Mouse (Mus musculus) stomach, embryonic 16.5 days (tissue): ENCODE data around the gene Ets2. TPM values are rescaled to one million over a fixed set of nuclear protein-coding genes. Genes with fewer than 3 reads are reported as not detected.

Source experiments
- ATAC-seq: fragments of 200-750 bp; cut with Nextera tagmentation; 2 replicates; pipeline ENCODE4 v1.8.0; 2017; ENCODE audit warnings: moderate number of reproducible peaks, moderate TSS enrichment; ENCODE audit not compliant: insufficient read depth, low FRiP score
- H3K27ac ChIP-seq: fragments of 300-500 bp; sonication (generic); 2 replicates; pipeline ENCODE4 v1.5.1; 2014; ENCODE audit warnings: low read length
- H3K27me3 ChIP-seq: fragments of 300-500 bp; sonication (generic); 2 replicates; pipeline ENCODE4 v1.6.1; 2014; ENCODE audit warnings: low read length, control low read depth, mixed read lengths; ENCODE audit not compliant: control insufficient read depth, insufficient read depth
- H3K36me3 ChIP-seq: fragments of 300-500 bp; sonication (generic); 2 replicates; pipeline ENCODE4 v1.6.1; 2014; ENCODE audit warnings: low read length; ENCODE audit not compliant: control insufficient read depth, insufficient read depth
- H3K4me1 ChIP-seq: fragments of 300-500 bp; sonication (generic); 2 replicates; pipeline ENCODE4 v1.6.1; 2014; ENCODE audit warnings: low read length, control low read depth, mixed read lengths; ENCODE audit not compliant: control insufficient read depth, insufficient read depth
- H3K4me2 ChIP-seq: fragments of 300-500 bp; sonication (generic); 2 replicates; pipeline ENCODE4 v1.6.1; 2014; ENCODE audit warnings: low read depth, low read length, mixed read lengths
- H3K4me3 ChIP-seq: fragments of 300-500 bp; sonication (generic); replicated peaks from 2 replicates; pipeline ENCODE4 v1.5.1; 2014; ENCODE audit warnings: mild to moderate bottlenecking, low read length
- H3K9ac ChIP-seq: fragments of 300-500 bp; sonication (generic); 2 replicates; pipeline ENCODE4 v1.6.1; 2014; ENCODE audit warnings: low read length
- H3K9me3 ChIP-seq: fragments of 300-500 bp; sonication (generic); replicated peaks from 2 replicates; pipeline ENCODE4 v1.6.1; 2016; ENCODE audit warnings: low read length, control low read depth; ENCODE audit not compliant: control insufficient read depth
- WGBS: fragments of 180-500 bp; shearing (Covaris S2); extraction: QIAGEN DNeasy Blood & Tissue Kit; methylation state at CpG from one replicate; pipeline ENCODE4 v1.1.7; 2014; 5-methylcytosine and 5-hydroxymethylcytosine counted together
- polyA plus RNA-seq: library from polyadenylated mRNA; unstranded; fragments of >200 nt; fragmentation: Nextera tagmentation; extraction: Ambion mirVana; gene quantifications from 2 replicates; pipeline ENCODE4 v1.2.1, GENCODE M21; 2015

The Ets2 gene
- polyA plus RNA-seq, 1 experiment from 2014 or later, result 59.8 TPM

DNA sequence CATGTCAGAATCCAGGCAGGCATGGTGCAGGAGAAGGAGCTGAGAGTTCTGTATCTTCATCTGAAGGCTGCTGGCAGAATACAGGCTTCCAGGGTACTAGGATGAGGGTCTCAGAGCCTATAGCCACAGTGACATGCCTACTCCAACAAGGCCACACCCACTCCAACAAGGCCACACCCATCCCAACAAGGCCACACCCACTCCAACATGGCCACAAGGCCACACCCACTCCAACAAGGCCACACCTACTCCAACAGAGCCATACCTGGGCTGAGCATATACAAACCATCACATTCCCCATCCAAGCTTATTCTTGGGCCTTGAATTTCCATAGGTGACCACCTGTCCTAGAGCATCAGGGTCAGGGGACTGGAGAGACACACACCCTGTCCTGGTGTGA, 34.2 kb downstream of the Ets2 start:
- Histone ChIP-seq H3K9ac (no peak overlapping the region), H3K4me1 (peaks cover 4% of the 10 kb centered on the region), H3K36me3 (no peaks in the 10 kb centered on the region), H3K4me3 (no peak overlapping the region), H3K9me3 (no peaks in the 10 kb centered on the region), H3K27me3 (no peaks in the 10 kb centered on the region), H3K27ac (no peak overlapping the region), H3K4me2 (no peak overlapping the region)
- no peak for ATAC-seq

DNA sequence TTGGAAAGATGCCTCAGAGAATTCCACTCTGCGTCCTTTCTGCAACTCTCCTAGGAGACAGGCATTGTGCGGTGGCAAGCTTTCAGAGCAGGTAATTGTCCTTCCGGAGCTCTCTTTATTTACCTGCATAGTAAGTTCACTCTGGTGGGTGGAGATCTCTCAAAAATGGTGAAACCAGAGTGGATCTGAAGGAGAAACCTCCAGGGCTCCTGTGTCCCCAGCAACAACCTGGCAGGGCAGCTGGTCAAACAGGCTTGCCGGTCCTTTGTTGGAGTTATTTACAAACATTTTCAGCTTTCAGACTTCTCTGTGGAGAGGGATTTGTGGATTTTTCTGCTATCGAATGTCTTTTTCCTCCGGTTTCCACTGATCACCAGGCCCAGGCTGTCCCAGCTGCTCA, 34.6 kb downstream of the Ets2 start:
- peaks cover 8% of the 10 kb centered on the region for H3K4me1 ChIP-seq
- no peak overlapping the region for H3K9ac ChIP-seq
- 59% methylated on average over 6 of the region's 6 CpGs for WGBS
- ATAC-seq, result no peak
- H3K4me3 ChIP-seq, result no peak overlapping the region
- no peak overlapping the region for H3K4me2 ChIP-seq
- H3K27ac ChIP-seq, result no peak overlapping the region
- no peaks in the 10 kb centered on the region for H3K36me3 ChIP-seq
- H3K9me3 ChIP-seq, result no peaks in the 10 kb centered on the region
- no peaks in the 10 kb centered on the region for H3K27me3 ChIP-seq

DNA sequence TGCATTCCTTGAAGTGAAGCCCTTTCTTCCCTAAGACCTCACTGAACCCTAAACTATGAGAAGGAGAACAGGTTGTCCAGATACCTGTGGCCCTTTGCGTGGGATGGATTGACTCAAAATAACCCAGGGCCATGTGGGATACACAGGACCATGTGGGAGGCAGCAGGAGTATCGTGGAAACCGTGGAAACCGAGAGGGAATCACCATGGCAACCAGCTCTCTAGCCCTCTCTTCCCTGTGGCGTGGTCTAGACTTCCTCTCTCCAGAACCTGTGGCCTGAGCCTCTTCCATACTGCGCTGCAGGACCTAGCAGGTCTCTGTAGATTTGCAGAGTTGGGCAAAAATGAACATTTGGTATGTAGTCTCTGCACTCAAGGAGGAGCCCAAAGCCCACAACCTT, 37.6 kb downstream of the Ets2 start:
- 78% methylated on average over 6 of the region's 6 CpGs for WGBS
- peaks cover 21% of the 10 kb centered on the region for H3K4me1 ChIP-seq
- no peaks in the 10 kb centered on the region for H3K9me3 ChIP-seq
- no peak overlapping the region for H3K9ac ChIP-seq
- H3K36me3 ChIP-seq, result no peaks in the 10 kb centered on the region
- H3K4me3 ChIP-seq, result no peak overlapping the region
- no peak overlapping the region for H3K27ac ChIP-seq
- H3K4me2 ChIP-seq, result no peak overlapping the region
- no peaks in the 10 kb centered on the region for H3K27me3 ChIP-seq
- no peak for ATAC-seq

DNA sequence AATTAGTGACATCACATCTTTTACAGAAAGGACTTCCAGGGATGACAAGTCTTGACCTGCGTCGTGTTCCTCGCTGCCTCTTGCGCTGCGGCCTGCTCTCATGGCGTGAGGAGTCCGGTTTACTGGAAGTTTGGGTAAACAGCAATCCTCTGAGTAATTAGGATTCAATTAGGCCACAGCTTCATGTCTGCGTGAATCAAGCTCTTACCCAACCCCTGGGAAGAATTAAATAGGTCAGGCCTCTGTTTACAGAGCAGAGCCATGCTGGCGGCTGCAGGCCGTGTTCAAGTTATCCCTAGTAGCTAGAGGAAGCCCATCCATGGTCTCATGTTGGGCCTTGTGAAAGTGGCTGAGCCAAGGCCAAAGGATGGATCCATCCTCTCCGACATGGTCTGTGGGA, 39.5 kb downstream of the Ets2 start:
- Histone ChIP-seq H3K4me2 (no peak overlapping the region), H3K4me1 (peaks cover 21% of the 10 kb centered on the region), H3K9ac (0 out of 2 replicates have a peak overlapping the region, but pooled peaks have one; percentile 10), H3K27ac (peak overlapping the region; percentile 46), H3K4me3 (no peak overlapping the region), H3K9me3 (no peaks in the 10 kb centered on the region), H3K27me3 (no peaks in the 10 kb centered on the region), H3K36me3 (no peaks in the 10 kb centered on the region)
- peak; percentile 41; the same call in 1 of the 2 replicates for ATAC-seq
- 57% methylated on average over 11 of the region's 11 CpGs for WGBS

DNA sequence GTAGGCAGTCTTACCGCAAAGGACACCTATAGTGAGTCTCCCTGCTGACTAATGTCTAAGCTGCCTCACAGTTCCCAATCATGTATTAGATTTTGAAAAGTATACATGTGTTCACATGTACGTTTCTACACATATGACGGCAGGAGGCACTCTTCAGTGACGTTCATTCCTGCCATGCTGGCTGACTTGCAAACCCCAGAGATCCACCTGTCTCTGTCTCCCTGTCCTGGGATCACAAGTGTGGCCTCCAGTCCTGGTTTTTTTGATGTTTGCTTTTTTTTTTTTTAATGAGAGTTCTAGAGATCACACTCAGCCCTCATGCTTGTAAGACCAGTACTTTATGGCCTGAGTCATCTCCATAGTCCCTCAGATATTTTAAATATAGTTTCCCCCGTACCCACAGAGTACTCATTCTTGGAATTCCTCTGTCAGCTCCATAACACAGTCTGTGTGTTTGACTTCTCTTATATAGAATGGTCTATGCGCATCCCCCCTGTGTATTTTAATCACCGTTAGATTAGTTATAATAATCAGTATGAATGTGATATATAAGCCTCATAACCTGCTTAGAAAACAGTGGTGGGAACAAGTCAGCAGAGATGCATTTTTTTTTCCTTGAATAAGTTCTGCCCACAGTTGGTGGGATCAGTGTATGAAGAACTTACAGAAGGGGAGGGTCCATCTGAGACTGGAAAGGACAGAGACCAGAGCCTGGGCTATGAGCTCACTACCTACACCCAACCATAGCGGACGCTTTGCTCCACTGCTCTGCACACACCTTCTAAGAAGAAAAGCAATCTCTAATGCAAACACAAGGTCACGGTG, 40.3 kb downstream of the Ets2 start:
- Histone ChIP-seq H3K4me3 (no peak overlapping the region), H3K9me3 (no peaks in the 10 kb centered on the region), H3K9ac (no peak overlapping the region), H3K36me3 (no peaks in the 10 kb centered on the region), H3K27me3 (no peaks in the 10 kb centered on the region), H3K27ac (peak overlapping the region; percentile 46; the same call in 1 of the 2 replicates), H3K4me2 (no peak overlapping the region), H3K4me1 (peaks cover 21% of the 10 kb centered on the region)
- WGBS, result 63% methylated on average over 10 of the region's 10 CpGs
- ATAC-seq, result no peak

DNA sequence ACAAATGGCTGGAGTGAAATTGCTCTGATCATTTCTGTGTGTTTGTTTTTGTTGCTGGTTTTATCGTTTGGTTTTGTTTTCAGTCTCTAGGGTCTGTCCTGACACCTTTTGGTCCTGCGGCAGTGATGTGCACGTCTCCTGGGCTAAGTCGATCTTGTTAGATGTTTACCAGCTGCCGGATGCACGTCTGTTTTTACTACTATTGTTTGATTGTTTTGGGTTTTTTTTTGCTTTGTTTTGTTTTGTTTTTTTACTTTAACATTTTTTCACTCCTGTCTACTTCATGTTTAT, 40.8 kb downstream of the Ets2 start:
- H3K27me3 ChIP-seq, result no peaks in the 10 kb centered on the region
- no peak overlapping the region for H3K4me3 ChIP-seq
- H3K9me3 ChIP-seq, result no peaks in the 10 kb centered on the region
- no peaks in the 10 kb centered on the region for H3K36me3 ChIP-seq
- no peak overlapping the region for H3K4me2 ChIP-seq
- ATAC-seq, result no peak
- H3K9ac ChIP-seq, result no peak overlapping the region
- H3K4me1 ChIP-seq, result peaks cover 21% of the 10 kb centered on the region
- 14% methylated on average over 6 of the region's 6 CpGs for WGBS
- peak overlapping the region; percentile 39; the same call in 1 of the 2 replicates for H3K27ac ChIP-seq

DNA sequence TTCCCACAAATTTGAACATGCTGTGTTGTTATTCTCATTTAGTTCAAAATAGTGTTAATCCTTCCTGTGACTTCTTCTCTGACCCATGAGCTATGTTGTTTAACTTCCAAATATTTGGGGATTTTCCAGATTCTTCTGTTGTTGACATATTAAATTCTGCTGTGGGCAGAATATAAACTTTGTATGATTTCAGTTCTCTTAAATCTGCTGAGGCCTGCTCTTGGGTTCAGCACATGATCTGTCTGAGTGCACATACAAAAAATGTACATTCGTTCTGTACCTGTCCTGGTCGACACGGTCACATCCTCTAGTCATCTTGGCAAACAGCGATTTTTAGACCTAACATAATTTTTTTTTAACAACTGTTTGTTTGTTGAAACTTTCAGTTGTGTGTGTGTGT, 41.2 kb downstream of the Ets2 start:
- H3K4me1 ChIP-seq, result peaks cover 21% of the 10 kb centered on the region
- H3K9ac ChIP-seq, result no peak overlapping the region
- no peak overlapping the region for H3K4me3 ChIP-seq
- peak overlapping the region; percentile 51; the same call in 1 of the 2 replicates for H3K27ac ChIP-seq
- no peaks in the 10 kb centered on the region for H3K9me3 ChIP-seq
- ATAC-seq, result no peak
- 37% methylated on average over 4 of the region's 4 CpGs for WGBS
- H3K4me2 ChIP-seq, result no peak overlapping the region
- no peaks in the 10 kb centered on the region for H3K27me3 ChIP-seq
- no peaks in the 10 kb centered on the region for H3K36me3 ChIP-seq

DNA sequence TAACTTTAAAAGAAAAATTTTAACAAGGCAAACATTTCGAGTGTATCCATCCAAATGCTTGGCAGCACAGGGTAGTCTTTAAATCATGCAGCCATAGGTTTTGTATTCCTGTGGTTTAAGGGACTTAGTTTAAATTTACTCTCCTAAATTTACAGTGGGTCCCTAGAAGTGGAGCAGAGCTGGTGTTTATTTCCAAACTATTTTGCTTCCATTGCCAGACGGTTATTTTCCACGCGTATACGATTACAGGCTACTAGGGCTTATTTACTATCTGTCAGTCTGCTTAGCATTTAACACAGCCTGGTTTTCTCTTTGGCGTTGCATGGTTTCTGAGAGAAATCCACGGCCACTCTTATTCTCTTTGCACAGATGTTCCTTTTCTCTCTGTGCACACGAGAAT, 42.9 kb downstream of the Ets2 start:
- peak overlapping the region; percentile 25; the same call in 1 of the 2 replicates for H3K27ac ChIP-seq
- H3K9ac ChIP-seq, result no peak overlapping the region
- no peak overlapping the region for H3K4me3 ChIP-seq
- H3K4me1 ChIP-seq, result peaks cover 23% of the 10 kb centered on the region
- no peak overlapping the region for H3K4me2 ChIP-seq
- 50% methylated on average over 8 of the region's 8 CpGs for WGBS
- ATAC-seq, result no peak
- no peaks in the 10 kb centered on the region for H3K9me3 ChIP-seq
- no peaks in the 10 kb centered on the region for H3K36me3 ChIP-seq
- H3K27me3 ChIP-seq, result no peaks in the 10 kb centered on the region

DNA sequence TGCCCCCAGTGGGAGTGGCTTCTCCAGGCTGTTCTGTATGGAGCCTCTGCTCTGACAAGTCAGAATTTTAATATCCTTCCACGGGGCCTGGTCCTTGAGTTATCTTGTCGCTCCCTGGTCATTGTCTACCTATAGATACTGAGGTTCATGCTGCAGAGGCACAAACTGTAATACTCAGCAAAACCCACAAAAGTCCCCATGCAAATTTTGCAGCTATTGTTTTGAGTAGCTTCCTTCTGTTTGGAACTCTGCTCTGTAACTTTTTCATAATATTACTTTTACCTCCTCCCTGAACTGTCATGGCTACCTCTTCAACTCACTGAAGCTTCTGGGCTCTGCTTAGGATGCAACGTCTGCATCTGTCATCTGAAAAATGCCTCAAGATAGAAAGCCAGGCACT, 43.8 kb downstream of the Ets2 start:
- WGBS, result 77% methylated on average over 3 of the region's 3 CpGs
- no peaks in the 10 kb centered on the region for H3K36me3 ChIP-seq
- no peak overlapping the region for H3K4me2 ChIP-seq
- H3K9me3 ChIP-seq, result no peaks in the 10 kb centered on the region
- H3K9ac ChIP-seq, result no peak overlapping the region
- ATAC-seq, result no peak
- H3K27ac ChIP-seq, result peak overlapping the region; percentile 40; the same call in 1 of the 2 replicates
- H3K27me3 ChIP-seq, result no peaks in the 10 kb centered on the region
- no peak overlapping the region for H3K4me3 ChIP-seq
- peaks cover 29% of the 10 kb centered on the region for H3K4me1 ChIP-seq
